Mouse (Mus musculus) limb, embryonic 12.5 days (tissue): ENCODE results near the gene Plxna3. TPM values are rescaled to one million over a fixed set of nuclear protein-coding genes. Genes with fewer than 3 reads are reported as not detected.
A peak's percentile ranks its signal among the peaks of the same experiment; 100 is the strongest.

Experiments
- ATAC-seq: fragments of 200-750 bp; cut with Nextera tagmentation; 2 replicates; pipeline ENCODE4 v1.8.0; 2017; ENCODE audit warnings: low read depth, moderate TSS enrichment; ENCODE audit not compliant: insufficient number of reproducible peaks, insufficient read depth, low FRiP score, low TSS enrichment
- H3K27ac ChIP-seq: fragments of 300-500 bp; sonication (generic); 2 replicates; pipeline ENCODE4 v1.5.1; 2016; ENCODE audit warnings: mild to moderate bottlenecking, moderate library complexity
- H3K27me3 ChIP-seq: fragments of 300-500 bp; sonication (generic); 2 replicates; pipeline ENCODE4 v1.6.1; 2016; ENCODE audit warnings: mild to moderate bottlenecking, moderate library complexity
- H3K36me3 ChIP-seq: fragments of 300-500 bp; sonication (generic); 2 replicates; pipeline ENCODE4 v1.6.1; 2016; ENCODE audit warnings: mild to moderate bottlenecking, moderate library complexity
- H3K4me1 ChIP-seq: fragments of 300-500 bp; sonication (generic); replicated peaks from 2 replicates; pipeline ENCODE4 v1.6.1; 2016
- H3K4me2 ChIP-seq: fragments of 300-500 bp; sonication (generic); 2 replicates; pipeline ENCODE4 v1.6.1; 2016; ENCODE audit warnings: mild to moderate bottlenecking, moderate library complexity
- H3K4me3 ChIP-seq: fragments of 300-500 bp; sonication (generic); replicated peaks from 2 replicates; pipeline ENCODE4 v1.5.1; 2016; ENCODE audit warnings: mild to moderate bottlenecking
- H3K9ac ChIP-seq: fragments of 300-500 bp; sonication (generic); replicated peaks from 2 replicates; pipeline ENCODE4 v1.6.1; 2016; ENCODE audit warnings: mild to moderate bottlenecking, moderate library complexity
- H3K9me3 ChIP-seq: fragments of 300-500 bp; sonication (generic); 2 replicates; pipeline ENCODE4 v1.6.1; 2016; ENCODE audit warnings: mild to moderate bottlenecking, moderate library complexity
- WGBS: fragments of 180-500 bp; shearing (Covaris S2); methylation state at CpG from one replicate; pipeline ENCODE4 v1.1.7; 2016; 5-methylcytosine and 5-hydroxymethylcytosine counted together
- microRNA-seq: library from miRNA; unstranded; fragments of <30 nt; microRNA quantifications from one replicate; pipeline ENCODE4, GENCODE M21; 2017
- polyA plus RNA-seq: library from polyadenylated mRNA; unstranded; fragments of >200 nt; fragmentation: Nextera tagmentation; extraction: Ambion mirVana; gene quantifications from 2 replicates; pipeline ENCODE4 v1.2.1, GENCODE M21; 2016

Plxna3 gene
- polyA plus RNA-seq, 1 experiment from 2014 or later: 27.3 TPM

DNA sequence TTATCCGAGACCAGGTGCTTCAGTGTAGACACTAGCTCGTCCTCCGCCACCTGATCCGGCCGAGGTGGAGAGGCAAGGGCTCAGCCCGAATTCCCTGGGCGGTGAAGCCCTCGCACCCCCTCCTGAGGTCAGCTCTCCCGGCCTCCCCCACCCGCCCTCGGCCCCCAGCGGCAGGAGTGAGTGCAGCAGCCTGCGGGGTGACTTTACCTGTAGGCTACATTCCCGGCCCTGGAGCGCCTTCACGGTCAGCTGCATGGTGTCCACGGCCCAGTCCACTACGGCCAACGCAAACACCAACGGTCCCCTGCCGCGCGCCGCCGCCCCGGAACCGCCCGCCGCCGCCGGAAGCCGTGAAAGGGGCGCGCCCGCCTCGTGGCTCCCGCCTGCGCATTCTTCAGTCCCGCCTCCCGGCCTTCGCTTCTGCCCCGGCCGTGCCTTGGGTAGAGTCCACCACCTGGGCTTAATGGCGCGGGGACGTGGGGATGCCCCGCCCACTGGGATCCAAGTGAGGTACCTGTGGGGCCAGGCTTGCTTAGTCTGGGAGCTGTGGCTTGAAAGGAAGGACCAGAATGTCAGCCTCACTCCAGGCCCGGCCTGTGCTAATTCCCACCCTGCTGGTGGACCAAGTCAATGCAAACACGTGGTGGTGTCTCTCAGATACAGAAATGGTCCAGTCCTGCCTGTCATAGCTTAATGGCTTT lies 39.5 kb downstream of the Plxna3 start:
- H3K4me1 ChIP-seq: peaks cover 5% of the 10 kb centered on the region; the same call in 1 of the 2 replicates
- peak overlapping the region; percentile 74 for H3K27ac ChIP-seq
- H3K4me2 ChIP-seq: peak overlapping the region; percentile 61
- H3K36me3 ChIP-seq: peaks cover 13% of the 10 kb centered on the region; the same call in 1 of the 2 replicates
- peak overlapping the region; percentile 73 for H3K9ac ChIP-seq
- peak; percentile 73 for ATAC-seq
- 14% methylated on average over 47 of the region's 49 CpGs for WGBS
- H3K4me3 ChIP-seq: peak overlapping the region; percentile 59
- no peaks in the 10 kb centered on the region for H3K9me3 ChIP-seq
- no peaks in the 10 kb centered on the region for H3K27me3 ChIP-seq

GRCm38 (mm10) chrX:74372888-74373549 lies 44.2 kb downstream of the Plxna3 start, which contains the start of the genes Ubl4a and Slc10a3:
Ubl4a (minus strand) TSS chrX:74373218.
Slc10a3 (minus strand) TSS chrX:74373349.
- no peaks in the 10 kb centered on the region for H3K4me1 ChIP-seq
- no peaks in the 10 kb centered on the region for H3K27me3 ChIP-seq
- peaks cover 9% of the 10 kb centered on the region; the same call in 1 of the 2 replicates for H3K36me3 ChIP-seq
- peak within 1 kb of the TSS; percentile 48 for H3K4me3 ChIP-seq
- peak; percentile 89 for ATAC-seq
- H3K9me3 ChIP-seq: no peaks in the 10 kb centered on the region
- H3K27ac ChIP-seq: no peak within 1 kb of the TSS
- peak within 1 kb of the TSS; percentile 60 for H3K4me2 ChIP-seq
- WGBS: 29% methylated on average over 32 of the region's 32 CpGs
- H3K9ac ChIP-seq: peak within 1 kb of the TSS; percentile 50

GRCm38 (mm10) chrX:74384451-74384850 lies 55.6 kb downstream of the Plxna3 start:
- H3K27me3 ChIP-seq: no peaks in the 10 kb centered on the region
- ATAC-seq: no peak
- no peak overlapping the region for H3K4me3 ChIP-seq
- H3K9ac ChIP-seq: no peak overlapping the region
- no peak overlapping the region for H3K27ac ChIP-seq
- peaks cover 28% of the 10 kb centered on the region; the same call in 1 of the 2 replicates for H3K36me3 ChIP-seq
- H3K4me2 ChIP-seq: no peak overlapping the region
- H3K9me3 ChIP-seq: no peaks in the 10 kb centered on the region
- no peaks in the 10 kb centered on the region for H3K4me1 ChIP-seq
- 81% methylated on average over 2 of the region's 2 CpGs for WGBS

DNA sequence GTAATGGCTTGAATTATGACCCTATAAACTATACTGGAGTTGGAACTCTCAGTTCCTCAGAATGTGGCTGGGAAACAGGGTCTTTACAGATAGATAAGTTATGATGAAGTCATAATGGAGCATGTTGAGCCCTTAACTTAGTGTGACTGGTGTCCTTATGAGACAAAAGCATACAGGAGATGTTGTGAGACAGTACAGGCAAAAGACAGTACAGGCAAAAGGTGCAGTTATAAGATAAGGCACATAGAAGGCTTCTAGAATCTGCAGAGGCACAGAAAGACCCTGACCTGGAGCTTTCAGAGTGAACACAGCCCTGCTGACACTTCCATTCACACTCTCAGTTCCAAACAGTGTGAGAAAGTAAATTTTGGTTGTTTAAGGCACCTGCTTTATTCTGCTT lies 59.3 kb downstream of the Plxna3 start:
- Histone ChIP-seq H3K9ac (no peak overlapping the region), H3K4me3 (no peak overlapping the region), H3K4me1 (no peaks in the 10 kb centered on the region), H3K27ac (no peak overlapping the region), H3K27me3 (no peaks in the 10 kb centered on the region), H3K9me3 (no peaks in the 10 kb centered on the region), H3K36me3 (peaks cover 28% of the 10 kb centered on the region; the same call in 1 of the 2 replicates), H3K4me2 (no peak overlapping the region)
- no peak for ATAC-seq

- WGBS: 15% methylated on average over 30 of the region's 30 CpGs
- Histone ChIP-seq H3K27ac (peak within 1 kb of the TSS; percentile 86), H3K27me3 (no peaks in the 10 kb centered on the region), H3K4me3 (peak within 1 kb of the TSS; percentile 51), H3K9me3 (no peaks in the 10 kb centered on the region), H3K36me3 (no peaks in the 10 kb centered on the region), H3K4me2 (peak within 1 kb of the TSS; percentile 60), H3K9ac (peak within 1 kb of the TSS; percentile 78), H3K4me1 (0 out of 2 replicates have a peak, but pooled peaks cover 2% of the 10 kb centered on the region)
- peak; percentile 100 for ATAC-seq
Measured at GRCm38 (mm10) chrX:74392535-74393443, 63.9 kb downstream of the Plxna3 start, which contains the start of the genes Fam3a and Ikbkg. Fam3a (minus strand) TSS chrX:74393272. Ikbkg (plus strand) TSS chrX:74393290.

Small RNA genes lying within 50 kb of the gene (microRNA-seq; reads per million reads assigned to microRNA genes)
- gene Mir7092: not detected

Other genes with a start within 250 kb of the Plxna3 start
- not detected in 2 replicates for gene Opn1mw, start 201.6 kb upstream of the Plxna3 start, polyA plus RNA-seq
- gene Mecp2, start 193.7 kb upstream of the Plxna3 start, polyA plus RNA-seq: 13.1 and 14.2 TPM in 2 replicates
- not detected in 2 replicates for gene Tex28, start 161.2 kb upstream of the Plxna3 start, polyA plus RNA-seq
- 0.08 and 0.19 TPM in 2 replicates for gene Tktl1, start 151.8 kb upstream of the Plxna3 start, polyA plus RNA-seq
- gene Flna, start 79.2 kb upstream of the Plxna3 start, polyA plus RNA-seq: 311 and 345 TPM in 2 replicates
- gene Emd, start 74.4 kb upstream of the Plxna3 start, polyA plus RNA-seq: 21.3 and 25.4 TPM in 2 replicates
- gene Rpl10, start 58.3 kb upstream of the Plxna3 start, polyA plus RNA-seq: 787 and 794 TPM in 2 replicates
- 90.9 and 94.9 TPM in 2 replicates for gene Taz, start 47.2 kb upstream of the Plxna3 start, polyA plus RNA-seq
- 9.9 and 11.6 TPM in 2 replicates for gene Dnase1l1, start 46.7 kb upstream of the Plxna3 start, polyA plus RNA-seq
- 94.8 and 106 TPM in 2 replicates for gene Atp6ap1, start 32.0 kb upstream of the Plxna3 start, polyA plus RNA-seq
- gene Gdi1, start 24.1 kb upstream of the Plxna3 start, polyA plus RNA-seq: 228 and 276 TPM in 2 replicates
- 68.1 and 73.2 TPM in 2 replicates for gene Fam50a, start 16.0 kb upstream of the Plxna3 start, polyA plus RNA-seq
- gene Lage3, start 24.6 kb downstream of the Plxna3 start, polyA plus RNA-seq: 107 and 122 TPM in 2 replicates
- 57.1 and 59.8 TPM in 2 replicates for gene Ubl4a, start 44.2 kb downstream of the Plxna3 start, polyA plus RNA-seq
- gene Slc10a3, start 44.3 kb downstream of the Plxna3 start, polyA plus RNA-seq: 14.4 and 14.8 TPM in 2 replicates
- 30.5 and 32.6 TPM in 2 replicates for gene Fam3a, start 64.2 kb downstream of the Plxna3 start, polyA plus RNA-seq
- 22.1 and 22.3 TPM in 2 replicates for gene Ikbkg, start 64.2 kb downstream of the Plxna3 start, polyA plus RNA-seq
- gene G6pdx, start 100.1 kb downstream of the Plxna3 start, polyA plus RNA-seq: 44.1 and 46.0 TPM in 2 replicates
- 0.69 and 1.4 TPM in 2 replicates for gene Gm6880, start 152.3 kb downstream of the Plxna3 start, polyA plus RNA-seq
- not detected in 2 replicates for gene Olfr1326-ps1, start 245.8 kb downstream of the Plxna3 start, polyA plus RNA-seq